Mouse (Mus musculus) spleen, embryonic (tissue): ENCODE data around the gene Omp.

Source experiments
- CTCF ChIA-PET: fragments of 350-600 bp; sonication (Branson Sonifier 250); formaldehyde crosslinking; loops from one replicate; lab custom pipeline; 2022; lab: Charles Lee

Omp gene

GRCm38 (mm10) chr7:98142247-98142646, 3.1 kb downstream of the Omp start:
- CTCF ChIA-PET: no interaction called here

- CTCF ChIA-PET: no interaction called here
These were observed 4.1 kb downstream of the Omp start for GRCm38 (mm10) chr7:98141206-98141605.

- CTCF ChIA-PET: no interaction called here
These were observed 4.7 kb downstream of the Omp start for GRCm38 (mm10) chr7:98140597-98140996.

GRCm38 (mm10) chr7:98139216-98139615, 6.1 kb downstream of the Omp start:
- CTCF ChIA-PET: no interaction called here

GRCm38 (mm10) chr7:98137995-98138394, 7.3 kb downstream of the Omp start:
- CTCF ChIA-PET: no interaction called here

GRCm38 (mm10) chr7:98137583-98137982, 7.7 kb downstream of the Omp start:
- CTCF ChIA-PET: interaction anchor here (1.1 kb wide), 1 partner anchor 18 kb away, joined by 4 read pairs; no protein-coding TSS in a partner anchor

GRCm38 (mm10) chr7:98131751-98132150, 13.6 kb downstream of the Omp start:
- CTCF ChIA-PET: no interaction called here

- CTCF ChIA-PET: interaction anchor here (0.6 kb wide), 1 partner anchor 147 kb away, joined by 12 read pairs; no protein-coding TSS in a partner anchor
These were observed 19.8 kb downstream of the Omp start for GRCm38 (mm10) chr7:98125473-98125872.

GRCm38 (mm10) chr7:98124701-98125100, 20.6 kb downstream of the Omp start:
- CTCF ChIA-PET: no interaction called here

- CTCF ChIA-PET: no interaction called here
These were observed 23.6 kb downstream of the Omp start for GRCm38 (mm10) chr7:98121673-98122072.

- CTCF ChIA-PET: interaction anchor here (2.0 kb wide), 1 partner anchor 49 kb away, joined by 9 read pairs; no protein-coding TSS in a partner anchor
These were observed 24.1 kb downstream of the Omp start for GRCm38 (mm10) chr7:98121241-98121640.

- CTCF ChIA-PET: interaction anchor here (0.6 to 2.0 kb wide), 6 partner anchors 11 to 375 kb away, joined by 3 to 9 read pairs (median 4); no protein-coding TSS in a partner anchor
These were observed 25.0 kb downstream of the Omp start for GRCm38 (mm10) chr7:98120325-98120724.

- CTCF ChIA-PET: interaction anchor here (0.6 to 2.0 kb wide), 6 partner anchors 10 to 374 kb away, joined by 3 to 9 read pairs (median 4); no protein-coding TSS in a partner anchor
These were observed 25.4 kb downstream of the Omp start for GRCm38 (mm10) chr7:98119961-98120232.

- CTCF ChIA-PET: interaction anchor here (0.6 to 2.0 kb wide), 6 partner anchors 10 to 374 kb away, joined by 3 to 9 read pairs (median 4); no protein-coding TSS in a partner anchor
These were observed 25.9 kb downstream of the Omp start, which contains the start of gene Myo7a for GRCm38 (mm10) chr7:98119179-98119960. Gene Myo7a (minus strand): TSS chr7:98119524.

GRCm38 (mm10) chr7:98117012-98117660, 28.2 kb downstream of the Omp start:
- CTCF ChIA-PET: interaction anchor here (0.6 kb wide), 1 partner anchor 32 kb away, joined by 3 read pairs; no protein-coding TSS in a partner anchor

- CTCF ChIA-PET: no interaction called here
These were observed 30.6 kb downstream of the Omp start for GRCm38 (mm10) chr7:98114656-98115055.

- CTCF ChIA-PET: interaction anchor here (1.3 kb wide), 1 partner anchor 9 kb away, joined by 4 read pairs; no protein-coding TSS in a partner anchor
These were observed 34.1 kb downstream of the Omp start for GRCm38 (mm10) chr7:98111233-98111632.

GRCm38 (mm10) chr7:98109771-98110170, 35.5 kb downstream of the Omp start:
- CTCF ChIA-PET: interaction anchor here (0.5 to 1.0 kb wide), 2 partner anchors 10 to 43 kb away, joined by 3 read pairs; no protein-coding TSS in a partner anchor

GRCm38 (mm10) chr7:98108636-98109430, 36.5 kb downstream of the Omp start:
- CTCF ChIA-PET: no interaction called here

- CTCF ChIA-PET: no interaction called here
These were observed 39.0 kb downstream of the Omp start for GRCm38 (mm10) chr7:98106272-98106671.
